Mouse (Mus musculus): ENCODE data around the gene Col9a1.

- TF ChIP-seq CTCF (IDR thresholded peaks at IDR 0.05; ENCODE audit: borderline replicate concordance, insufficient read depth, low read length) (no peak), POLR2A (IDR thresholded peaks at IDR 0.05; ENCODE audit: low read depth, low read length) (no peak)
These were observed 1.6 kb upstream of the Col9a1 start for GRCm38 (mm10) chr1:24175761-24176160.
